Mouse (Mus musculus) embryonic facial prominence, embryonic 15.5 days (tissue): ENCODE results near the gene Ldha. TPM values are rescaled to one million over a fixed set of nuclear protein-coding genes. Genes with fewer than 3 reads are reported as not detected.

Experiments
- ATAC-seq: fragments of 200-750 bp; cut with Nextera tagmentation; 2 replicates; pipeline ENCODE4 v1.8.0; 2017; ENCODE audit warnings: low read depth, moderate TSS enrichment; ENCODE audit not compliant: insufficient number of reproducible peaks, low FRiP score, low TSS enrichment
- H3K27ac ChIP-seq: fragments of 300-500 bp; sonication (generic); replicated peaks from 2 replicates; pipeline ENCODE4 v1.5.1; 2015; ENCODE audit warnings: mild to moderate bottlenecking, inconsistent platforms
- H3K27me3 ChIP-seq: fragments of 300-500 bp; sonication (generic); 2 replicates; pipeline ENCODE4 v1.6.1; 2015; ENCODE audit warnings: inconsistent platforms
- H3K36me3 ChIP-seq: fragments of 300-500 bp; sonication (generic); 2 replicates; pipeline ENCODE4 v1.6.1; 2015; ENCODE audit warnings: mild to moderate bottlenecking, inconsistent platforms
- H3K4me1 ChIP-seq: fragments of 300-500 bp; sonication (generic); 2 replicates; pipeline ENCODE4 v1.6.1; 2015; ENCODE audit warnings: inconsistent platforms
- H3K4me2 ChIP-seq: fragments of 300-500 bp; sonication (generic); replicated peaks from 2 replicates; pipeline ENCODE4 v1.6.1; 2015; ENCODE audit warnings: mild to moderate bottlenecking, inconsistent platforms
- H3K4me3 ChIP-seq: fragments of 300-500 bp; sonication (generic); replicated peaks from 2 replicates; pipeline ENCODE4 v1.5.1; 2015; ENCODE audit warnings: mild to moderate bottlenecking, inconsistent platforms
- H3K9ac ChIP-seq: fragments of 300-500 bp; sonication (generic); 2 replicates; pipeline ENCODE4 v1.6.1; 2015; ENCODE audit warnings: inconsistent platforms
- H3K9me3 ChIP-seq: fragments of 300-500 bp; sonication (generic); replicated peaks from 2 replicates; pipeline ENCODE4 v1.6.1; 2016; ENCODE audit warnings: inconsistent platforms
- WGBS: fragments of 180-500 bp; shearing (Covaris S2); methylation state at CpG from one replicate; pipeline ENCODE4 v1.1.7; 2015; 5-methylcytosine and 5-hydroxymethylcytosine counted together
- polyA plus RNA-seq: library from polyadenylated mRNA; unstranded; fragments of >200 nt; fragmentation: Nextera tagmentation; extraction: Ambion mirVana; gene quantifications from 2 replicates; pipeline ENCODE4 v1.2.1, GENCODE M21; 2015

Ldha gene
- polyA plus RNA-seq, 1 experiment from 2014 or later = 1,560 TPM

- Histone ChIP-seq H3K36me3 (no peaks in the 10 kb centered on the region), H3K27ac (peak overlapping the region; percentile 91), H3K9me3 (no peaks in the 10 kb centered on the region), H3K4me2 (peak overlapping the region; percentile 32), H3K4me1 (peaks cover 24% of the 10 kb centered on the region), H3K9ac (no peak overlapping the region), H3K4me3 (no peak overlapping the region), H3K27me3 (no peaks in the 10 kb centered on the region)
- 37% methylated on average over 7 of the region's 7 CpGs for WGBS
- ATAC-seq = peak; percentile 26; the same call in 1 of the 2 replicates
Measured at GRCm38 (mm10) chr7:46839446-46839845, 1.8 kb upstream of the Ldha start.

GRCm38 (mm10) chr7:46839861-46840260, 1.4 kb upstream of the Ldha start:
- H3K27me3 ChIP-seq = no peaks in the 10 kb centered on the region
- H3K9ac ChIP-seq = no peak overlapping the region
- no peak for ATAC-seq
- H3K4me3 ChIP-seq = no peak overlapping the region
- WGBS = 71% methylated on average over 5 of the region's 5 CpGs
- no peaks in the 10 kb centered on the region for H3K9me3 ChIP-seq
- H3K27ac ChIP-seq = no peak overlapping the region
- H3K4me2 ChIP-seq = no peak overlapping the region
- peaks cover 27% of the 10 kb centered on the region for H3K4me1 ChIP-seq
- H3K36me3 ChIP-seq = no peaks in the 10 kb centered on the region

- H3K9me3 ChIP-seq = no peaks in the 10 kb centered on the region
- ATAC-seq = no peak
- H3K4me1 ChIP-seq = peaks cover 31% of the 10 kb centered on the region
- no peak overlapping the region for H3K4me2 ChIP-seq
- no peaks in the 10 kb centered on the region for H3K27me3 ChIP-seq
- H3K36me3 ChIP-seq = no peaks in the 10 kb centered on the region
- no peak overlapping the region for H3K4me3 ChIP-seq
- WGBS = 46% methylated on average over 4 of the region's 4 CpGs
- no peak overlapping the region for H3K27ac ChIP-seq
- H3K9ac ChIP-seq = no peak overlapping the region
Measured at GRCm38 (mm10) chr7:46840326-46840725, 949 bp upstream of the Ldha start.

GRCm38 (mm10) chr7:46842278-46842677, 1.0 kb downstream of the Ldha start:
- Histone ChIP-seq H3K9me3 (no peaks in the 10 kb centered on the region), H3K4me3 (no peak overlapping the region), H3K27me3 (no peaks in the 10 kb centered on the region), H3K36me3 (no peaks in the 10 kb centered on the region), H3K4me2 (no peak overlapping the region), H3K9ac (no peak overlapping the region), H3K4me1 (peaks cover 37% of the 10 kb centered on the region), H3K27ac (no peak overlapping the region)
- WGBS = 24% methylated on average over 5 of the region's 5 CpGs
- no peak for ATAC-seq

- H3K4me1 ChIP-seq = peaks cover 28% of the 10 kb centered on the region
- H3K4me2 ChIP-seq = no peak overlapping the region
- H3K9ac ChIP-seq = no peak overlapping the region
- no peak for ATAC-seq
- 84% methylated on average over 4 of the region's 4 CpGs for WGBS
- peaks cover 8% of the 10 kb centered on the region; the same call in 1 of the 2 replicates for H3K36me3 ChIP-seq
- no peaks in the 10 kb centered on the region for H3K9me3 ChIP-seq
- no peaks in the 10 kb centered on the region for H3K27me3 ChIP-seq
- no peak overlapping the region for H3K27ac ChIP-seq
- H3K4me3 ChIP-seq = no peak overlapping the region
Measured at GRCm38 (mm10) chr7:46843576-46843975, 2.3 kb downstream of the Ldha start.

- peak; percentile 91 for ATAC-seq
- under 1% methylated on average over 50 of the region's 51 CpGs for WGBS
Measured at GRCm38 (mm10) chr7:46845211-46845977, 4.1 kb downstream of the Ldha start.

GRCm38 (mm10) chr7:46845978-46846485, 4.8 kb downstream of the Ldha start:
- Histone ChIP-seq H3K36me3 (peaks cover 29% of the 10 kb centered on the region), H3K9ac (peak overlapping the region; percentile 96), H3K9me3 (no peaks in the 10 kb centered on the region), H3K4me3 (peak overlapping the region; percentile 96), H3K27me3 (no peaks in the 10 kb centered on the region), H3K27ac (peak overlapping the region; percentile 99), H3K4me1 (peaks cover 14% of the 10 kb centered on the region), H3K4me2 (peak overlapping the region; percentile 70)
- peak; percentile 42; the same call in 1 of the 2 replicates for ATAC-seq
- under 1% methylated on average over 36 of the region's 36 CpGs for WGBS

More at GRCm38 (mm10) chr7:46845211-46845977, 4.1 kb downstream of the Ldha start:
- Histone ChIP-seq H3K9me3 (no peaks in the 10 kb centered on the region), H3K27ac (peak overlapping the region; percentile 99), H3K36me3 (peaks cover 26% of the 10 kb centered on the region), H3K4me3 (peak overlapping the region; percentile 96), H3K4me1 (peaks cover 14% of the 10 kb centered on the region), H3K9ac (peak overlapping the region; percentile 96), H3K27me3 (no peaks in the 10 kb centered on the region), H3K4me2 (peak overlapping the region; percentile 70)

- Histone ChIP-seq H3K27me3 (no peaks in the 10 kb centered on the region), H3K9ac (peak overlapping the region; percentile 96), H3K36me3 (peaks cover 36% of the 10 kb centered on the region), H3K4me2 (peak overlapping the region; percentile 70), H3K4me3 (peak overlapping the region; percentile 96), H3K9me3 (no peaks in the 10 kb centered on the region), H3K27ac (peak overlapping the region; percentile 99), H3K4me1 (peaks cover 14% of the 10 kb centered on the region)
- WGBS = 1% methylated on average over 28 of the region's 28 CpGs
- peak; percentile 51 for ATAC-seq
Measured at GRCm38 (mm10) chr7:46846486-46847244, 5.4 kb downstream of the Ldha start.

- Histone ChIP-seq H3K4me2 (no peak overlapping the region), H3K4me3 (no peak overlapping the region), H3K36me3 (peaks cover 62% of the 10 kb centered on the region), H3K27ac (no peak overlapping the region), H3K9ac (no peak overlapping the region), H3K27me3 (no peaks in the 10 kb centered on the region), H3K9me3 (no peaks in the 10 kb centered on the region), H3K4me1 (peaks cover 14% of the 10 kb centered on the region)
- WGBS = 71% methylated on average over 5 of the region's 5 CpGs
- ATAC-seq = no peak
Measured at GRCm38 (mm10) chr7:46849287-46849686, 8.0 kb downstream of the Ldha start.

GRCm38 (mm10) chr7:46851026-46851425, 9.8 kb downstream of the Ldha start:
- 82% methylated on average over 7 of the region's 7 CpGs for WGBS
- H3K4me2 ChIP-seq = no peak overlapping the region
- H3K9ac ChIP-seq = no peak overlapping the region
- H3K4me1 ChIP-seq = peaks cover 6% of the 10 kb centered on the region
- ATAC-seq = no peak
- H3K36me3 ChIP-seq = peaks cover 79% of the 10 kb centered on the region
- no peaks in the 10 kb centered on the region for H3K9me3 ChIP-seq
- no peaks in the 10 kb centered on the region for H3K27me3 ChIP-seq
- H3K4me3 ChIP-seq = no peak overlapping the region
- no peak overlapping the region for H3K27ac ChIP-seq

- no peak overlapping the region for H3K4me3 ChIP-seq
- no peak overlapping the region for H3K4me2 ChIP-seq
- H3K9ac ChIP-seq = no peak overlapping the region
- no peak for ATAC-seq
- 77% methylated on average over 1 of the region's 1 CpGs for WGBS
- peaks cover 79% of the 10 kb centered on the region for H3K36me3 ChIP-seq
- H3K4me1 ChIP-seq = no peaks in the 10 kb centered on the region
- H3K27me3 ChIP-seq = no peaks in the 10 kb centered on the region
- H3K27ac ChIP-seq = no peak overlapping the region
- H3K9me3 ChIP-seq = no peaks in the 10 kb centered on the region
Measured at GRCm38 (mm10) chr7:46852666-46853065, 11.4 kb downstream of the Ldha start.
